Mouse (Mus musculus) G1E (cell line): ENCODE results near the gene Six3.

Experiments used
- CTCF ChIP-seq: IDR thresholded peaks from 2 replicates; pipeline ENCODE4 v1.5.1; 2012; ENCODE audit warnings: low read depth, low read length, inconsistent platforms, mixed read lengths
- GATA1 ChIP-seq: IDR thresholded peaks from 2 replicates; pipeline ENCODE4 v1.6.1; 2012; ENCODE audit warnings: borderline replicate concordance, low read length, inconsistent platforms, mixed read lengths
- GATA2 ChIP-seq: IDR thresholded peaks from 2 replicates; pipeline ENCODE4 v1.6.1; 2012; ENCODE audit warnings: low read depth, low read length, inconsistent platforms, borderline replicate concordance
- POLR2AphosphoS5 ChIP-seq: IDR thresholded peaks from 2 replicates; pipeline ENCODE4 v1.6.1; 2012; ENCODE audit warnings: low read depth, low read length, inconsistent platforms; ENCODE audit not compliant: insufficient replicate concordance
- TAL1 ChIP-seq: conservative IDR thresholded peaks from 2 replicates; pipeline ENCODE4 v1.6.1; 2012; ENCODE audit warnings: low read depth, low read length, inconsistent platforms, mixed read lengths

GRCm38 (mm10) chr17:85631106-85631505 is 17.7 kb downstream of the Six3 start:
- TF ChIP-seq CTCF (no peak), GATA1 (no peak), POLR2AphosphoS5 (no peak), TAL1 (no peak), GATA2 (no peak)
